Comparison of ENCODE assay signal across 10 mouse cellular contexts in genomic region chr5:114575530-114575929, GRCm38 (mm10). TPM values are rescaled to one million over a fixed set of nuclear protein-coding genes. Genes with fewer than 3 reads are reported as not detected.
A peak's percentile ranks its signal among the peaks of the same experiment; 100 is the strongest.
DNase-seq lines count a peak whose midpoint lies in the region; ATAC-seq and TF ChIP-seq lines count a peak whose summit lies in the region.
"Had no signal": no experiment of that assay in that cellular context is flagged by ENCODE, and none has a peak within 500 bp of the region (broad histone marks: within the 10 kb centered on the region; RNA-seq: fewer than 3 reads in every experiment).

No protein-coding gene starts in this region.

- H3K4me3 ChIP-seq in heart, embryonic 14.5 days (ENCODE audit: control insufficient read depth in 1 of 2, insufficient read depth in 1 of 2, low read depth in 1 of 2, low read length in 2 of 2) = no peak overlapping the region
- no peak overlapping the region for H3K4me3 ChIP-seq in heart, embryonic 10.5 days
- H3K4me3 ChIP-seq in embryonic facial prominence, embryonic 10.5 days = no peak overlapping the region; the same call in 1 of the 2 replicates
- no peak overlapping the region for H3K4me3 ChIP-seq in hindbrain, postnatal 0 days (ENCODE audit: low read length)

- WGBS in heart, embryonic 14.5 days = 79% methylated on average over 7 of the region's 7 CpGs
- 83% methylated on average over 7 of the region's 7 CpGs for WGBS in heart, embryonic 10.5 days
- 68% methylated on average over 7 of the region's 7 CpGs for WGBS in embryonic facial prominence, embryonic 10.5 days
- 48% methylated on average over 7 of the region's 7 CpGs for WGBS in hindbrain, postnatal 0 days

- 0 out of 2 replicates have a peak overlapping the region, but pooled peaks have one; percentile 25 for H3K4me2 ChIP-seq in heart, embryonic 14.5 days (ENCODE audit: low read length)
- H3K4me2 ChIP-seq in hindbrain, postnatal 0 days (ENCODE audit: low read depth, low read length) = peak overlapping the region; percentile 37

- no peak for TF ChIP-seq CTCF in hindbrain, postnatal 0 days (IDR thresholded peaks at IDR 0.05; ENCODE audit: low read depth)

- no peak for DNase-seq in heart, embryonic 10.5 days (ENCODE audit: low spot score)
- peak; percentile 76 for DNase-seq in adrenal gland, postnatal 14 days
- DNase-seq in embryonic facial prominence, embryonic 10.5 days (ENCODE audit: low spot score) = no peak
- peak; percentile 49 for DNase-seq in hindbrain, postnatal 0 days (ENCODE audit: low spot score)
- no peak for DNase-seq in spleen, postnatal 36 days (ENCODE audit: low spot score in 2 of 2)
- no peak for DNase-seq in kidney, adult 11 months
- no peak for DNase-seq in frontal cortex, postnatal 14 days (ENCODE audit: low spot score in 2 of 2)

- H3K27me3 ChIP-seq in heart, embryonic 14.5 days (ENCODE audit: control insufficient read depth, insufficient read depth, low read length) = peaks cover 28% of the 10 kb centered on the region
- peaks cover 57% of the 10 kb centered on the region for H3K27me3 ChIP-seq in heart, embryonic 10.5 days (ENCODE audit: insufficient read depth, poor library complexity, severe bottlenecking)
- H3K27me3 ChIP-seq in embryonic facial prominence, embryonic 10.5 days (replicated peaks; ENCODE audit: low read depth, poor library complexity, severe bottlenecking) = peaks cover 53% of the 10 kb centered on the region
- no peaks in the 10 kb centered on the region for H3K27me3 ChIP-seq in hindbrain, postnatal 0 days (ENCODE audit: insufficient read depth, low read length)

- H3K4me1 ChIP-seq in heart, embryonic 14.5 days (ENCODE audit: control insufficient read depth in 2 of 2, insufficient read depth in 2 of 2, low read length in 2 of 2) = peaks cover 11 to 27% of the 10 kb centered on the region in 2 experiments
- peaks cover 65% of the 10 kb centered on the region for H3K4me1 ChIP-seq in heart, embryonic 10.5 days
- H3K4me1 ChIP-seq in embryonic facial prominence, embryonic 10.5 days = peaks cover 94% of the 10 kb centered on the region
- peaks cover 36% of the 10 kb centered on the region for H3K4me1 ChIP-seq in hindbrain, postnatal 0 days (ENCODE audit: insufficient read depth, low read length)

- H3K9ac ChIP-seq in heart, embryonic 14.5 days (ENCODE audit: low read length) = no peak overlapping the region
- H3K9ac ChIP-seq in hindbrain, postnatal 0 days (replicated peaks; ENCODE audit: low read length) = 0 out of 2 replicates have a peak overlapping the region, but pooled peaks have one; percentile 5

- H3K9me3 ChIP-seq in heart, embryonic 14.5 days (ENCODE audit: control insufficient read depth, low read length) = no peaks in the 10 kb centered on the region
- H3K9me3 ChIP-seq in heart, embryonic 10.5 days = no peaks in the 10 kb centered on the region
- H3K9me3 ChIP-seq in embryonic facial prominence, embryonic 10.5 days = no peaks in the 10 kb centered on the region
- no peaks in the 10 kb centered on the region for H3K9me3 ChIP-seq in hindbrain, postnatal 0 days (ENCODE audit: low read length)
- H3K9me3 ChIP-seq: G1E had no signal

- no peak overlapping the region for H3K27ac ChIP-seq in heart, embryonic 14.5 days (replicated peaks in 1 of 2; ENCODE audit: control insufficient read depth in 1 of 2, insufficient read depth in 1 of 2, low read depth in 2 of 2, low read length in 2 of 2)
- no peak overlapping the region for H3K27ac ChIP-seq in heart, embryonic 10.5 days
- H3K27ac ChIP-seq in embryonic facial prominence, embryonic 10.5 days (replicated peaks) = 0 out of 2 replicates have a peak overlapping the region, but pooled peaks have one; percentile 8
- peak overlapping the region; percentile 51; the same call in 1 of the 2 replicates for H3K27ac ChIP-seq in hindbrain, postnatal 0 days
- H3K27ac ChIP-seq: stomach, postnatal 0 days had no signal

- no peak for ATAC-seq in heart, embryonic 14.5 days (ENCODE audit: insufficient number of reproducible peaks, insufficient read depth, low FRiP score, low read depth)
- ATAC-seq in hindbrain, postnatal 0 days = no peak

- no peaks in the 10 kb centered on the region for H3K36me3 ChIP-seq in heart, embryonic 14.5 days (ENCODE audit: control insufficient read depth, insufficient read depth, low read length)
- no peaks in the 10 kb centered on the region for H3K36me3 ChIP-seq in heart, embryonic 10.5 days
- peaks cover 10% of the 10 kb centered on the region for H3K36me3 ChIP-seq in embryonic facial prominence, embryonic 10.5 days (replicated peaks)
- no peaks in the 10 kb centered on the region for H3K36me3 ChIP-seq in hindbrain, postnatal 0 days (ENCODE audit: insufficient read depth, low read length)

RNA-seq across cellular contexts. Expression of gene Fam222a, which starts 7.7 kb away (rescaled TPM):
- 0.65 and 0.96 TPM in 2 replicates for polyA plus RNA-seq in heart, embryonic 14.5 days (2014; fragmentation: Nextera tagmentation; extraction: Ambion mirVana)
- polyA plus RNA-seq in heart, embryonic 10.5 days (2016; fragmentation: Nextera tagmentation; extraction: Ambion mirVana) = 0.60 and 1.5 TPM in 2 replicates
- 55.8 and 77.0 TPM in 2 replicates for total RNA-seq in adrenal gland, postnatal 14 days (2021)
- polyA plus RNA-seq in embryonic facial prominence, embryonic 10.5 days (2016; fragmentation: Nextera tagmentation; extraction: Ambion mirVana) = 2.3 and 3.8 TPM in 2 replicates
- 11.7 and 15.1 TPM in 2 replicates for total RNA-seq in hindbrain, postnatal 0 days (2014; rRNA removed)
- 2.8 and 2.9 TPM in 2 replicates for polyA plus RNA-seq in hindbrain, postnatal 0 days (2015; fragmentation: Nextera tagmentation; extraction: Ambion mirVana)

Comparison
In these comparisons a context has a peak if more than half of its experiments do, and no peak if none do; other contexts are left out.
1. H3K27ac ChIP-seq: peak in embryonic facial prominence, embryonic 10.5 days (single experiment) and hindbrain, postnatal 0 days (single experiment); none in heart, embryonic 14.5 days (0 of 2) and heart, embryonic 10.5 days (single experiment).
2. DNase-seq: peak in adrenal gland, postnatal 14 days (single experiment) and hindbrain, postnatal 0 days (single experiment); none in heart, embryonic 10.5 days (single experiment), embryonic facial prominence, embryonic 10.5 days (single experiment), spleen, postnatal 36 days (0 of 2), kidney, adult 11 months (single experiment) and frontal cortex, postnatal 14 days (0 of 2).